Mouse (Mus musculus): ENCODE measurements around the gene Gm19684. TPM values are rescaled to one million over a fixed set of nuclear protein-coding genes. Genes with fewer than 3 reads are reported as not detected.
"Not testable (repeated sequence)": the region's sequence is repeated elsewhere in the genome, so short reads cannot be mapped to it uniquely, and the experiment has no call there.

Gene Gm19684
- total RNA-seq, 2 experiments from 2014 or later = 0.19 to 0.22 TPM

DNA sequence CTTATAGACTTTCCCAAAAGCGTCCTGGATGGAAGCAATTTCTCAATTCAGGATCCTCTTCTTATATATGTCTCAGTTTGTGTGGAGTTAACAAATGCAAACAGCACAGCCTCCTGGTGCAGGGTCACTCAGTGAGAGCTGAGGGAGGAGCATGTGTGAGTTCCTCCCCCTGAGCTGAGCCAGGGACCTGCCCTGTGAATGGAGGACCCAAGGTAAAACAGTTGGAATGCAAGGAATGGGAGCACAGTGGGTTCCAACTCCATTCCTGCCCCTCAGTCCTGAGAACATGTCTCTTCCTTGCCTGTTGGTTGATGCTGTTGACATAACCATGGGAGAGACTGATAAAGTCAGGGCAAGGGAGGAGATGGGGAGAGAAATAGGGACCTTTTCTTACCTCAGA, 47.6 kb downstream of the Gm19684 start:
- intact Hi-C loops (cut with DNase I); DNase-seq: not testable (repeated sequence)

DNA sequence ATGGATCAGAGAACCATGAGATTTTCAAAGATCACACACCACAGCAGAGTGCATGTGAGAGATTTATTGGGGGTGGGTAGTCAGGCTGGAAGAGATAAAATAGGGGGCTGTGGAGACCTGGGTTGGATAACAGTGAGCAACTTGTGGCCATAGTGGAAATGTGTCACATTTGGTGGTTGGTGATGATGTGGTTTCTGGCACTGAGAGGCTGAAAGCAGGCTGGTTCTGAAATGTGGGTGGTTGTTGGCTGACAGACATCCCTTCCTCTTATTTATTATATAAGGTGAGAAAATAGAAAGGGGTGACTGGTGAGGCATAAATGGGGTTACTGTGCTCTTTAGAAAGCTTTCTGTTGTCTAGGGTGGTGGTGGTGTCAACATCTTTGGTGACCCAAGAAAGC, 48.3 kb downstream of the Gm19684 start:
- no peak for DNase-seq
- intact Hi-C loops (cut with DNase I) = no loop called here

DNA sequence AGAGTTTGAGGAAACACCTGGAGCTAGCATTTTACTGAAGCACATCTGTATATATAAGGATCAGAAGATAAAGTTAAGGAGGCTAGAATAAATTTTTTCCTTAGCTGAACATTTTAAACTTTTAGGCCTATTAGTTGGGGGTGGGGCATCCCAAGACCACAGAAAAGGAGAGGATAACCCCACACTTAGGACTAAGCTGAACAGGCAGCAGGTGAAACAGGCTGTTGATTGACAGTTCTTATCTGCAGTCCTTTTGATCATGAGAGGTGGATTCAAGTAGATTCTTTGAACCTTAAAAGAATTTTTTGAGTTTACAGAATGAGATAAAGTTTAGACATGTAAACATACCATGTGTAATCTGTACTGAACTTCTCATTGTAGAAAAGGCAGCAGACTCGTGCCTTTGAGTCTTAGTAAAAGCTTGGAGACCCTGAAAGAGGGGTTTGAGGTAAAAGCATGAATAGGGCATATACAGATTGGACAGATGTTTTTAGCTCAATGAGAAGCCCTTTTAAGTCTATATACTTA, 48.9 kb downstream of the Gm19684 start:
- DNase-seq = no peak
- intact Hi-C loops (cut with DNase I) = no loop called here

DNA sequence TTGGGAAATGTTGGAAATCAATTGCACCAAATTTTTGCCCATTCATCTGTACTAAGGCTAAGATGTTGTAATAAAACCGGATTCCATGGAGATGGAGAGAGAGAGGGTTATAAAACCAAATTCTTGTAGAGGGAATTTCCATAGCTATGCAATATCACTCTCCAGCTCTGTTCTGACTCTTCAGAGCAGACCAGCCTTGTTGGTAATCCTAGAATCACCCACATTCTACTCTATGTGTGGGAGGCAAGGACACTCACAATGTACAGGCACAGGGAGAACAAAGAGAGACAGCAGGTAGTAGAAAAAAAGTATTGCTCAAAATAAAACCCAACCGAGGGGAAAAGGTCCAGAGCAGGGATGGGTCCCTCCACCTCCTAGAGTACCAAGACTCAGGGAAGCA, 54.7 kb downstream of the Gm19684 start:
- DNase-seq; intact Hi-C loops (cut with DNase I): not testable (repeated sequence)

DNA sequence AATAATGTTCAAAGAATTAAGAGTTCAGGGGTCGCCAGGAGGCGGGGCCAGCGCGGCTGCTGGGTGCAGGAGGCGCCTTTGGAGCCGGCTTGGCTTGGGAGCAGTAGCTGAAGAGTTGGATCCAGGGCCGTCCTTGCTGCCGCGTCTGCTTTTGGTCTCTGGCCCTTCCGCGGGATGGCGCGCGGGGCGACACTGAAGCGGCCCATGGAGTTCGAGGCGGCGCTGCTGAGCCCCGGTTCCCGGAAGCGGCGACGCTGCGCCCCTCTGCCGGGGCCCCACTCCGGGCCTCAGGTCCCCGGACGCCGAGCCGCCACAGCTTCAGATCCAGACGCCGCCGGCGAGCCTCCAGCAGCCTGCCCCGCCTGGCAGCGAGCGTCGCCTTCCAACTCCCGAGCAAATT, 57.5 kb downstream of the Gm19684 start:
- DNase-seq; intact Hi-C loops (cut with DNase I): not testable (repeated sequence)

Other genes with a start within 250 kb of the Gm19684 start
- gene Dhx16, start 241.9 kb upstream of the Gm19684 start, total RNA-seq (2021) = 10 to 100 TPM; 19.2 to 22.2 TPM
- gene 2310061I04Rik, start 224.2 kb upstream of the Gm19684 start, total RNA-seq (2021) = 100 to 1,000 TPM; 109 to 112 TPM
- 1 to 10 TPM; 6.6 to 6.8 TPM for gene Atat1, start 211.6 kb upstream of the Gm19684 start, total RNA-seq (2021)
- 10 to 100 TPM; 51.6 to 53.4 TPM for gene Mrps18b, start 205.3 kb upstream of the Gm19684 start, total RNA-seq (2021)
- 10 to 100 TPM; 22.6 to 44.3 TPM for gene Ppp1r10, start 205.2 kb upstream of the Gm19684 start, total RNA-seq (2021)
- gene Abcf1, start 151.9 kb upstream of the Gm19684 start, total RNA-seq (2021) = 10 to 100 TPM; 69.8 to 73.4 TPM
- 10 to 100 TPM; 28.6 to 32.7 TPM for gene Gnl1, start 141.8 kb upstream of the Gm19684 start, total RNA-seq (2021)
- gene Prr3, start 141.4 kb upstream of the Gm19684 start, total RNA-seq (2021) = 1 to 10 TPM; 3.9 to 6.3 TPM
- 10 to 100 TPM in 1 of 2 experiments, 1 to 10 TPM in 1; 6.5 to 14.0 TPM for gene H2-T24, start 101.1 kb upstream of the Gm19684 start, total RNA-seq (2021)
- gene H2-T23, start 88.8 kb upstream of the Gm19684 start, total RNA-seq (2021) = 10 to 100 TPM; 23.7 to 38.9 TPM
- 1 to 10 TPM; 9.5 to 10.0 TPM for gene H2-T22, start 78.9 kb upstream of the Gm19684 start, total RNA-seq (2021)
- not detected for gene Gm6034, start 78.7 kb upstream of the Gm19684 start, total RNA-seq (2021)
- 1 to 10 TPM; 3.4 to 4.3 TPM for gene Gm11127, start 63.3 kb upstream of the Gm19684 start, total RNA-seq (2021)
- not detected for gene Gm7030, start 7.7 kb downstream of the Gm19684 start, total RNA-seq (2021)
- gene Gm8909, start 46.9 kb downstream of the Gm19684 start, total RNA-seq (2021) = not detected
- gene H2-T3, start 68.6 kb downstream of the Gm19684 start, total RNA-seq (2021) = not detected
- 10 to 100 TPM; 39.6 to 41.1 TPM for gene Rpp21, start 136.4 kb downstream of the Gm19684 start, total RNA-seq (2021)
- gene Trim39, start 150.6 kb downstream of the Gm19684 start, total RNA-seq (2021) = 1 to 10 TPM; 6.5 to 7.6 TPM
- not detected for gene H2-M10.2, start 164.8 kb downstream of the Gm19684 start, total RNA-seq (2021)
- not detected for gene H2-M10.1, start 204.5 kb downstream of the Gm19684 start, total RNA-seq (2021)
- gene H2-M10.3, start 246.7 kb downstream of the Gm19684 start, total RNA-seq (2021) = not detected

Data from heart, postnatal 36 days (tissue).